Mouse (Mus musculus) limb, embryonic 10.5 days (tissue): ENCODE measurements around the gene Nr4a3. TPM values are rescaled to one million over a fixed set of nuclear protein-coding genes. Genes with fewer than 3 reads are reported as not detected.

Source experiments
- DNase-seq: peaks from one replicate; pipeline ENCODE4 v3.0.0-alpha.2; 2017; ENCODE audit warnings: low spot score
- H3K27ac ChIP-seq: fragments of 300-500 bp; sonication (generic); 2 replicates; pipeline ENCODE4 v1.5.1; 2016; ENCODE audit warnings: mild to moderate bottlenecking
- H3K27me3 ChIP-seq: fragments of 300-500 bp; sonication (generic); 2 replicates; pipeline ENCODE4 v1.6.1; 2016; ENCODE audit warnings: low read depth, mild to moderate bottlenecking; ENCODE audit not compliant: poor library complexity, severe bottlenecking
- H3K36me3 ChIP-seq: fragments of 300-500 bp; sonication (generic); 2 replicates; pipeline ENCODE4 v1.6.1; 2016; ENCODE audit warnings: mild to moderate bottlenecking, moderate library complexity
- H3K4me1 ChIP-seq: fragments of 300-500 bp; sonication (generic); 2 replicates; pipeline ENCODE4 v1.6.1; 2016
- H3K4me3 ChIP-seq: fragments of 300-500 bp; sonication (generic); 2 replicates; pipeline ENCODE4 v1.5.1; 2016; ENCODE audit warnings: mild to moderate bottlenecking, moderate library complexity
- H3K9me3 ChIP-seq: fragments of 300-500 bp; sonication (generic); replicated peaks from 2 replicates; pipeline ENCODE4 v1.6.1; 2016; ENCODE audit warnings: mild to moderate bottlenecking
- WGBS: fragments of 180-500 bp; shearing (Covaris S2); methylation state at CpG from one replicate; pipeline ENCODE4 v1.1.7; 2016; 5-methylcytosine and 5-hydroxymethylcytosine counted together
- polyA plus RNA-seq: library from polyadenylated mRNA; unstranded; fragments of >200 nt; fragmentation: Nextera tagmentation; extraction: Ambion mirVana; gene quantifications from 2 replicates; pipeline ENCODE4 v1.2.1, GENCODE M21; 2016

Gene Nr4a3
- polyA plus RNA-seq, 1 experiment from 2014 or later, result 0.13 TPM

- no peaks in the 10 kb centered on the region for H3K9me3 ChIP-seq
- peak overlapping the region; percentile 75 for H3K4me3 ChIP-seq
- peaks cover 41% of the 10 kb centered on the region for H3K27me3 ChIP-seq
- H3K36me3 ChIP-seq, result no peaks in the 10 kb centered on the region
- no peak for DNase-seq
- H3K27ac ChIP-seq, result peak overlapping the region; percentile 72; the same call in 1 of the 2 replicates
- WGBS, result 0% methylated on average over 11 of the region's 11 CpGs
- peaks cover 57% of the 10 kb centered on the region for H3K4me1 ChIP-seq
These were observed 837 bp upstream of the Nr4a3 start for GRCm38 (mm10) chr4:48044141-48044490.

- WGBS, result under 1% methylated on average over 42 of the region's 42 CpGs
- Histone ChIP-seq H3K27ac (peak overlapping the region; percentile 72), H3K4me3 (peak overlapping the region; percentile 75), H3K36me3 (no peaks in the 10 kb centered on the region), H3K27me3 (peaks cover 52% of the 10 kb centered on the region), H3K4me1 (peaks cover 57% of the 10 kb centered on the region), H3K9me3 (no peaks in the 10 kb centered on the region)
- DNase-seq, result peak; percentile 75
These were observed 348 bp downstream of the Nr4a3 start for GRCm38 (mm10) chr4:48045281-48045720.

- no peaks in the 10 kb centered on the region for H3K9me3 ChIP-seq
- H3K36me3 ChIP-seq, result no peaks in the 10 kb centered on the region
- H3K4me1 ChIP-seq, result peaks cover 57% of the 10 kb centered on the region
- peaks cover 58% of the 10 kb centered on the region for H3K27me3 ChIP-seq
- H3K27ac ChIP-seq, result peak overlapping the region; percentile 72
- under 1% methylated on average over 39 of the region's 39 CpGs for WGBS
- peak overlapping the region; percentile 75 for H3K4me3 ChIP-seq
- peak; percentile 76 for DNase-seq
These were observed 938 bp downstream of the Nr4a3 start for GRCm38 (mm10) chr4:48045721-48046460.

GRCm38 (mm10) chr4:48046461-48046901, 1.5 kb downstream of the Nr4a3 start:
- Histone ChIP-seq H3K27me3 (peaks cover 64% of the 10 kb centered on the region), H3K9me3 (no peaks in the 10 kb centered on the region), H3K4me3 (peak overlapping the region; percentile 75), H3K36me3 (no peaks in the 10 kb centered on the region), H3K4me1 (peaks cover 62% of the 10 kb centered on the region), H3K27ac (peak overlapping the region; percentile 58)
- WGBS, result under 1% methylated on average over 20 of the region's 20 CpGs
- peak; percentile 71 for DNase-seq

- Histone ChIP-seq H3K27ac (peak overlapping the region; percentile 50; the same call in 1 of the 2 replicates), H3K4me1 (peaks cover 63% of the 10 kb centered on the region), H3K36me3 (no peaks in the 10 kb centered on the region), H3K9me3 (no peaks in the 10 kb centered on the region), H3K27me3 (peaks cover 72% of the 10 kb centered on the region), H3K4me3 (peak overlapping the region; percentile 75)
- peak; percentile 62 for DNase-seq
- WGBS, result under 1% methylated on average over 33 of the region's 33 CpGs
These were observed 2.3 kb downstream of the Nr4a3 start for GRCm38 (mm10) chr4:48047136-48047765.

- H3K4me3 ChIP-seq, result peak overlapping the region; percentile 75
- peaks cover 78% of the 10 kb centered on the region for H3K27me3 ChIP-seq
- H3K27ac ChIP-seq, result peak overlapping the region; percentile 21; the same call in 1 of the 2 replicates
- DNase-seq, result peak; percentile 65
- H3K4me1 ChIP-seq, result peaks cover 59% of the 10 kb centered on the region
- H3K36me3 ChIP-seq, result no peaks in the 10 kb centered on the region
- H3K9me3 ChIP-seq, result no peaks in the 10 kb centered on the region
- 1% methylated on average over 30 of the region's 30 CpGs for WGBS
These were observed 2.9 kb downstream of the Nr4a3 start for GRCm38 (mm10) chr4:48047766-48048371.

- Histone ChIP-seq H3K4me1 (peaks cover 59% of the 10 kb centered on the region), H3K9me3 (no peaks in the 10 kb centered on the region), H3K27me3 (peaks cover 86% of the 10 kb centered on the region), H3K27ac (no peak overlapping the region), H3K36me3 (no peaks in the 10 kb centered on the region), H3K4me3 (peak overlapping the region; percentile 75)
- 1% methylated on average over 35 of the region's 35 CpGs for WGBS
- DNase-seq, result peak; percentile 57
These were observed 3.7 kb downstream of the Nr4a3 start for GRCm38 (mm10) chr4:48048456-48049315.

GRCm38 (mm10) chr4:48050020-48050419, 5.1 kb downstream of the Nr4a3 start:
- Histone ChIP-seq H3K27ac (no peak overlapping the region), H3K4me1 (peaks cover 49% of the 10 kb centered on the region), H3K9me3 (no peaks in the 10 kb centered on the region), H3K4me3 (no peak overlapping the region), H3K36me3 (no peaks in the 10 kb centered on the region), H3K27me3 (peaks cover 100% of the 10 kb centered on the region)
- WGBS, result 43% methylated on average over 3 of the region's 3 CpGs
- DNase-seq, result no peak

- 27% methylated on average over 5 of the region's 5 CpGs for WGBS
- Histone ChIP-seq H3K4me1 (peaks cover 45% of the 10 kb centered on the region), H3K36me3 (no peaks in the 10 kb centered on the region), H3K27me3 (peaks cover 97% of the 10 kb centered on the region), H3K9me3 (no peaks in the 10 kb centered on the region), H3K27ac (no peak overlapping the region), H3K4me3 (no peak overlapping the region)
- no peak for DNase-seq
These were observed 5.5 kb downstream of the Nr4a3 start for GRCm38 (mm10) chr4:48050442-48050841.

- Histone ChIP-seq H3K4me3 (peak overlapping the region; percentile 52), H3K9me3 (no peaks in the 10 kb centered on the region), H3K4me1 (peaks cover 38% of the 10 kb centered on the region), H3K36me3 (no peaks in the 10 kb centered on the region), H3K27me3 (peaks cover 97% of the 10 kb centered on the region), H3K27ac (0 out of 2 replicates have a peak overlapping the region, but pooled peaks have one; percentile 16)
- DNase-seq, result peak; percentile 48
- 8% methylated on average over 19 of the region's 19 CpGs for WGBS
These were observed 6.2 kb downstream of the Nr4a3 start for GRCm38 (mm10) chr4:48051086-48051673.

- H3K9me3 ChIP-seq, result no peaks in the 10 kb centered on the region
- H3K27me3 ChIP-seq, result peaks cover 97% of the 10 kb centered on the region
- H3K27ac ChIP-seq, result 0 out of 2 replicates have a peak overlapping the region, but pooled peaks have one; percentile 16
- under 1% methylated on average over 35 of the region's 37 CpGs for WGBS
- no peaks in the 10 kb centered on the region for H3K36me3 ChIP-seq
- peak overlapping the region; percentile 52 for H3K4me3 ChIP-seq
- DNase-seq, result peak; percentile 59
- H3K4me1 ChIP-seq, result peaks cover 33% of the 10 kb centered on the region
These were observed 6.7 kb downstream of the Nr4a3 start for GRCm38 (mm10) chr4:48051674-48052121.

- 75% methylated on average over 8 of the region's 8 CpGs for WGBS
- no peak overlapping the region for H3K4me3 ChIP-seq
- peaks cover 13% of the 10 kb centered on the region for H3K4me1 ChIP-seq
- peaks cover 4% of the 10 kb centered on the region for H3K27me3 ChIP-seq
- H3K9me3 ChIP-seq, result no peaks in the 10 kb centered on the region
- DNase-seq, result no peak
- no peak overlapping the region for H3K27ac ChIP-seq
- no peaks in the 10 kb centered on the region for H3K36me3 ChIP-seq
These were observed 16.8 kb downstream of the Nr4a3 start for GRCm38 (mm10) chr4:48061716-48062115.
